Mouse (Mus musculus) liver, adult 2 months (tissue): Measurements from ENCODE around the gene Bpifb5.

Experiments
- CTCF ChIP-seq: fragments of 200-500 bp; IDR thresholded peaks from 2 replicates; pipeline ENCODE4 v1.5.1; 2011; ENCODE audit warnings: low read depth, low read length, control low read depth
- POLR2A ChIP-seq: fragments of 200-500 bp; IDR thresholded peaks from 2 replicates; pipeline ENCODE4 v1.6.1; 2011; ENCODE audit warnings: low read length, control low read depth; ENCODE audit not compliant: insufficient read depth; ENCODE audit errors: extremely low read depth

- TF ChIP-seq POLR2A, result no peak
- no peak for TF ChIP-seq CTCF
Measured at GRCm38 (mm10) chr2:154193994-154194504, 29.5 kb upstream of the Bpifb5 start.
